Mouse (Mus musculus) cerebellum, adult 18-20 months (tissue): Measurements from ENCODE around the gene Map2k4.

Experiments used
- DNase-seq, 2 experiments: peaks; one replicate each; pipeline ENCODE4 v3.0.0; 2021

Gene Map2k4

DNA sequence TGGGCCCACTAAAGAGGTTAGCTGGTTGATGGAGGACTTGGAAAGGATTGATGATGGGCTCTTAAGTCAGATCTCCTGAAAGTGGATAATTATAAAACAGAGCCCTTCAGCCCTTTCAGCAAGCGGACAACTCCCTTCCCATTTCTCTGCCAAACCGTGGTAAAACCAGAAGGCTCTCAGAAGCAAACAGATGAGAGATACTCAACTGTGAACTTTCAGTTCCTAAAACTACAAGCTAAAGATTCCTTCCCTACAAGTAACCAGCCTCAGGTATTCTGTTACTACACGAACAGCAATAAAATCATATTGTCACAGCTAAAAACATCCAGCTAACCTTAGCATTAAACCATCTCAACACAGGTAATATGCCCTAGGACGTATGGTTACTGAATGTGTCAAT, 83.2 kb downstream of the Map2k4 start:
- no peak for DNase-seq

DNA sequence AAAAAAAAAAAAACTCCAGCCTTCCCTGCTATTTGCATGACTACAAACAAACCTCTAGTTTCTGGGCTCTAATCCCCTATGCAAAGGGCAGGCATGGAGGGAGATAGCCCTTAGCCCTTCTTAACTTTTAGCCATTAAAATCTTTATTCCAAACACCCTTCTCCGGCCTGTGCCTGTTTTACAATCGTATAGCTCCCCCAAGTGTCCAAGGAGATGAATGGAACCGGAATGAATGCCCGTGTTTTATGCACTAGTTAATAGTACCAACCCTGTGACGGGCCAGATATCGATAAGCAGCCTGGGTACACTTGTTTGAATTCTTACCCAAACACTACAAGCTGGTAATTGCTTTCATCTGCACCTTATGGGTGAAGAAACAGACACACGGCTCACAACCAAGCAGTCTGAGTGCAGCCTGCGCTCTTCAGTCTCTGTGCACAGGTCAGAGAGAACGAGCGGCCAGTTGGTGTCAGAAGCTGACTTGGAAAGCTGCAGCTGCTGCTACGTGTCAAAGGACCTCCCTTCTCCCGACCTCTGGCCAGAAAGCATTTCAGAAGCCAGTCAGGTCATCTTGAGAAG, 109.2 kb downstream of the Map2k4 start:
- DNase-seq: peak; percentile 16 to 37

DNA sequence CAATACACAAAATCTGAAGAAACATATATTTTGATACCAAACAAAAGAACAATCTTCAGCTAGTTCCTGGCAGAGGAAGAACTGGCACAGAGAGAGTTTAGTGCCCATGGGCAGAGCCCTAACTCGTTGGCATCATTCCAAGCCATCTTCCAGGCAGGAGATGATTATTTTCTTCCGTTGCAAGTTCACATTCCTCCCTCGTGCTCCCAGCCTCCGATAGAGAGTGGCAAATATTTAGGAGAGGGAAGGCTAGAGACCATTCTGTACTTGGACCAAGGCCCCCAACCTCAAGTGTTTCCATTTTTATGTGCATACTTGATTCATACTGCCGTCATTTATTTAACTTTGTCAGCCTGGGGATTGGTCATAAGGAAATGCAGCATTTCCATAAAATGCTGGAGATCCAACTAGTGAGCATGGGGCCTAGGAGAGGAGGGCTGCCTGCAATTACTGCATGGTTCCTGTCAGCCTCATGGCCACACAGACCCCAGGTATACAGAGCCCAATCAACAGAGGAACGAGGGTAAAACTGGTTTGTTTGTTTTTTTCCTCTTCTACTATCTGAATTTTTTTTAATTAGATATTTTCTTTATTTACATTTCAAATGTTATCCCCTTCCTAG, 120.6 kb downstream of the Map2k4 start:
- DNase-seq: no peak

DNA sequence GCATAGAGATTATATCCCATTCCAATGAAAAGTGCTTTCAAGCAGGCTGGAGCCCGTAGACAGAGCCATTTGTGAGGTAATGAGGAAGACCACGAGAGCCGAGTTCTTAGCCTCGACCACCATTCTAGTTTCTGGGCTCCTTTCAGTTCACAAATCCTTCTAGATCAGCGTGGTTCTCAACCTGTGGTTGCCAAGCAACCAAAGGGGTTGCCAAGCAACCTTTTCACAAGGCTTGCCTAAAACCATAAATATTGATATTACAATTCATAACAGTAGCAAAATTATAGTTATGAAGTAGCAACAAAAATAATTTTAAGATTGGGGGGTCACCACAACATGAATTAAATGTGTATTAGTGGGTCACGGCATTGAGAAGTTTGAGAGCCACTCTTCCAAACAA, 123.2 kb downstream of the Map2k4 start:
- no peak for DNase-seq

DNA sequence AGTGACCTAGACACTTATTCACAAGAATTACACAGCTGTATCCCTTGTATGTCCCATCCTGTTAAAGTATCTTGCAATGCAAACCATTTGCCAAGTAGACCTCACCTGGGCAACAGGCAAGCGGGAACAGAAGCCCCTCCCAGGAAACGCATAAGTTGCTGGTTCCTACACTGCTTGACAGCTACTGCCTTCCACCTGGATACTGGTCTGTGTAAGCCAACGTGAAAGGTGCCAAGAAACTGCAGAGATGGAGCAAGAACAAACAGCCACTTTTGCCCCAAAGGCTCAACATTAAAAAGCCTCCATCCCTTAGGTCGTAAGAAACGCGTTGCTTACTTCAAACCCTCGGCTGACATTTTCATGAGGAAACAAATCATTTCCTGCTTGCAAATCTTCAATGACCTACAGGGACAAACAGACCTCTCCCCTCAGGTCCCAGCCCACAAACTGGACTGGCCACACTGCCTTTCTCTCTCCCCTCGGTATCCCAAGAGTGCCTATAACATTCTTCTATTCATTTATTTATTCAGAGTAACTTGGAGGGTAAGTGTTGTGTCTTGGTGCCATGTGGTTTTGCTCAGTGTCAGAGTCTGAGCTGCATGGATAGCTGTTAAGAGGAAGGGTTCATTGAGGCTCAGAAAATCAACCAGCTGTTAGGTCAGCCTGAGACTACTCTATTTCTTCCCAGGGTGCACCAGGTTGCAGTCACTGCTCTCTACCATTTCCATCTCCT, 126.1 kb downstream of the Map2k4 start:
- DNase-seq: no peak

DNA sequence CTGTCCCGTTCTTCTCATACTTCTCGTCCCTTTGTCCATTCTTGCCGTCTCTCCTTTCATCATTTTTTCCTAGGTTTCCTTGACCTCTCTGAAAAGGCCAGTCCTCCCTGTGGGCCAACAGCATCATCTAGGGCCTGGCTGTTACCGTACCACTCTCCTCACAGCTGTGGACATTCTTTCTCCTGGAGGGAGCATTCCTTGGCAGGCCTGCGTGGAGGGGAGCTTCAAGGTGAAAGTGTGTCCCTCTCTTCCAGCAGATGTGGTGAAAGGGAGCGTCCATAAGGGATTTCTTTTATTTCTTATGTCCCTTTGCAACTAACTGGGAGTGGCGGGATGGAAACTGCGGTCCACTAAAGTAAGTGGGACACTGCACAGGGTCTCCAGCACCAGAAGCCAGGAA, 134.2 kb downstream of the Map2k4 start:
- DNase-seq: no peak

DNA sequence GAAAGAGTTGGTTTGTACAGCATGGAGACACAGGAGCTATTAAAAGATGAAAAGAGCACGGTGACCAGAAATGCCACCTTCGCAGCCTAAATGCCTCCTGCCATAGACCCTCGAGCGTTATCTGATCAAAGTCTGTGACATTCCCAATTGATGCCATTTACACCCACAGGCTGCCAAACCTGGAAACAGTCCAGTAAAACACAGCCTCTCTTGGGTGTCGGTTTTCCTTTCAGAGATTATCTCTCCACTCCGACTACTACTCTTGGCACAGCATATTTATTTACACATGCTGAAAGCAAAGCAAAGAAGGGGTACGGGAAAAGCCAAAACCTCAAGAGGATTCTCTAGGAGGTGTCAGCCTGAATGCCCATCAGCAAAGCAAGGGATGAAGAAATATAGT, 136.7 kb downstream of the Map2k4 start:
- no peak for DNase-seq

DNA sequence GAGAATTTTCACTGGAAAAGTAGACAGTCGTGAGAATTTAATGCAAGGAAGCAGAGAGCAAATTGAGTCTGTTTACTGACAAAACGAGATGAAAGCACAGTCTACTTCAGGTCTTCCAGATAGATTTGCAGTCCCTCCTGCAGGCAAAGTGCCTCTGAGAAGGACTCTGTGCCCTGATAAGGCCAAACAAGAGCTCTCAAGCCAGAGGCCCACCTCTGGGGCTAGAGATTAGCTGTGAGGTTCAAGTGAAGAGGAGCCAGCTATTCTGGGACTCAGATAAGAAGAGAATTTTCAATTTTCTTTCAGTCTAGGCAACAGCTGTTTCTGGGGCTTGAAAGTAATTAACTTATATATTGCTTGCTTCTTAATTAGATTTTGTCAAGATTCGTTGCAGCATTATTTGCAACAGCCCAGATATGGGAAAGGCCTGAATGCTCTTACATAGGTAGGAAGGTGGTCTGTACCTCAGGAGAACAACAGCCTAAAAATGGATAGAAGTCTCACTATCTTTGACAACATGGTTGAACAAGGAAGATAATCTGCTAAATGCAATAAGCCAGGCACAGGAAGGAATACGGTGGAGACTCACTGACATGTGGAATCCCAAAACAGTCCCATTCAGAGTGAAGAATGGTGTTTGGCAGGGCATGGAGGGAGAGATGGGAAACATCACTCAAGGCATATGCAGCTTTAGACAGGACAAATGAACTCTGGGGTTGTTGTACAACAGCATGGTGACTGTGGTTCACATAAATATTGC, 138.0 kb downstream of the Map2k4 start:
- DNase-seq: no peak

DNA sequence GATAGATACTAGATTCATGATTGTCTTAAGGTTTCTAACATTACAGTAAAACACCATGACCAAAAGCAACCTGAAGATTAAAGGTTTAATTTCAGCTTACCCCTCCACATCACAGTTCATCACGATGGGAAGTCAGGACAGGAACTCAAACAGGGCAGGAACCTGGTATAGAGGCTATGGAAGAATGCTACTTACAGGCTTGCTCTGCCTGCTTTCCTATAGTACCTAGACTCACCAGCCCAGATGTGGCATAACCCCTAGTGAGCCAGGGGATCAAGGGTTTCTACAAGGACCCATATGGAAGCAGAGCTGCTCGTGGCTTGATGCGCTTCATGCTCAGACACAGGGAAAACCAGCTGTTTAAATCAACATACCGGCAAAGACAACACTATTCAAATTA, 138.6 kb downstream of the Map2k4 start:
- no peak for DNase-seq

DNA sequence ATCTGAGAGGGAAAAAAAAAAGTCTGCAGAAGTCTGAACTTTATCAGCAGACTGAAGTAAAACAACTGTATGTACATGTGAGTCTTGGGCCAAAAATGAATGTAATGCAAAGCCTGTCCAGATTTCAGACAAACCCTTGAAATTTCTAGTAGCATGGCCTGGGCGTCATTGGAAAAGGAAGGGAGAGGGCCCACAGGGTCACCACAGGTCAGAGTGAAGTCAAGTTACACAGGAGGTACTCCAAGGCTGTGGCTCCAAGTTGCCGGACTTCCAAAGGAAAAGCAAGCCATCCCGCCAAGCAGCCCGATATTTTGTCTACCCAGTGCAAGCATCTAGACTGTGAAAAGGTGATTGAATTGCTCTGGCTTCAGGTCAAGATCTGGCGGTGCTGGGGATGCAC, 141.8 kb downstream of the Map2k4 start:
- no peak for DNase-seq

DNA sequence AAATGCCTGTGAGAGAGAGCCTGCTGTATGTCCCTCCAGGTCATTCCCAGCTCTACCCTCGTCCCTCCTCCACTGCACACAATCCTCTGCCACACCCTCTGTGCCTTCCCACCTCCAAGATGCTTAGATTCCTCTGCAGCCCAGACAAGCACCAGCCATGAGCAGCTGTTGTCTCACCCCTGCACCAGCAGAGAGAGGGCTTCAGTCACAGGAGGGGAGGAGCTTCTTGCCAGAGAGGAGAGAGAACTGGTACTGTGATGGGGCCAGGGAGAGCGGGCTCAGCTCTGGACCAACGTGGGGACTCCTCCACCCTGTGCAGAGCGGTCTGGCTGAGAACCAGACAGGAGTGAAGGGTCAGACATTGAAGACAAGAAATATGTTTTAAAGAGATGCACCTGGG, 143.6 kb downstream of the Map2k4 start:
- no peak for DNase-seq

DNA sequence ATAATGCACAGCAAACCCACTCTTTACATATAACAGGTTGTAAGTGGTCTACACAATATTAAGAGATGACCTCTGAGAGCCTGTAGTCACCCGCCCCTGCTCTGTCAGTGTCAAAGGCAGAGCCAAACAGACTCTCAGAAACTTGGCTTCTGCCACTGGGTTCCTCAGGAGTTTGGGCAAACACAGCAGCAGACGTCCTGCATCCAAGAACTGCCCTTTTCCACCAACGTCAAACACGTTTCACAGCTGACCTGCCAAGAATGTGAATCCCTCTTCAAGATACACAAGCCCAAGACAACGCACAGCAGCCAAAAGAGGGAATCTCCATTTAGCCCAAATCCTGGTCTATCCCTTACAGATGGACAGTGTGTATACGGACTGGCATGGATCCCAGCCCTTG, 147.8 kb downstream of the Map2k4 start:
- no peak for DNase-seq
